Mouse (Mus musculus) MEL (cell line): ENCODE data around the gene Rnd2. TPM values are rescaled to one million over a fixed set of nuclear protein-coding genes. Genes with fewer than 3 reads are reported as not detected.

Source experiments
- DNase-seq: peaks from one replicate; pipeline ENCODE4 v3.0.0; 2011; ENCODE audit warnings: low read depth, low spot score
- H3K27ac ChIP-seq: 2 replicates; pipeline ENCODE4 v1.5.1; 2012; ENCODE audit warnings: low read depth, mild to moderate bottlenecking, control low read depth, low read length, moderate library complexity; ENCODE audit not compliant: control insufficient read depth
- H3K27me3 ChIP-seq, 2 experiments: fragments of 150-350 bp in 1 of 2; sonication (generic) in 1 of 2; 2 replicates each; pipeline ENCODE4 v1.6.1; 2012; ENCODE audit warnings: low read length in 2 of 2, mild to moderate bottlenecking in 2 of 2, improper control_type of control experiment in 1 of 2, moderate library complexity in 1 of 2; ENCODE audit not compliant: insufficient read depth in 2 of 2, control insufficient read depth in 1 of 2
- H3K36me3 ChIP-seq, 2 experiments: 2 replicates each; pipeline ENCODE4 v1.6.1; 2012 to 2014; ENCODE audit warnings: low read length in 2 of 2, improper control_type of control experiment in 1 of 2, inconsistent platforms in 1 of 2, mild to moderate bottlenecking in 1 of 2; ENCODE audit not compliant: insufficient read depth in 2 of 2, control insufficient read depth in 1 of 2
- H3K4me1 ChIP-seq, 2 experiments: fragments of 150-350 bp in 1 of 2; sonication (generic) in 1 of 2; 2 replicates each; pipeline ENCODE4 v1.6.1; 2012; ENCODE audit warnings: low read length in 2 of 2, improper control_type of control experiment in 1 of 2, mild to moderate bottlenecking in 1 of 2; ENCODE audit not compliant: insufficient read depth in 2 of 2, control insufficient read depth in 1 of 2
- H3K4me3 ChIP-seq, 2 experiments: fragments of 150-350 bp in 1 of 2; sonication (generic) in 1 of 2; 2 replicates each; pipeline ENCODE4 v1.5.1; 2012; ENCODE audit warnings: low read depth in 2 of 2, low read length in 2 of 2, mild to moderate bottlenecking in 2 of 2, moderate library complexity in 2 of 2, control low read depth in 1 of 2, improper control_type of control experiment in 1 of 2; ENCODE audit not compliant: control insufficient read depth in 1 of 2, insufficient read depth in 1 of 2
- H3K79me2 ChIP-seq: 2 replicates; pipeline ENCODE4 v1.6.1; 2012; ENCODE audit warnings: mild to moderate bottlenecking, low read length, moderate library complexity; ENCODE audit not compliant: control insufficient read depth, poor library complexity, insufficient read depth
- H3K9ac ChIP-seq: 2 replicates; pipeline ENCODE4 v1.6.1; 2012; ENCODE audit warnings: low read depth, mild to moderate bottlenecking, control low read depth, low read length, moderate library complexity; ENCODE audit not compliant: control insufficient read depth, poor library complexity, severe bottlenecking
- H3K9me3 ChIP-seq: fragments of 150-350 bp; sonication (generic); replicated peaks from 2 replicates; pipeline ENCODE4 v1.6.1; 2012; ENCODE audit warnings: mild to moderate bottlenecking, low read length, improper control_type of control experiment, moderate library complexity; ENCODE audit not compliant: insufficient read depth
- BHLHE40 ChIP-seq: IDR thresholded peaks from 2 replicates; pipeline ENCODE4 v1.6.1; 2012; ENCODE audit warnings: low read depth, mild to moderate bottlenecking, inconsistent platforms, low read length, improper control_type of control experiment, borderline replicate concordance
- CHD1 ChIP-seq: IDR thresholded peaks from 2 replicates; pipeline ENCODE4 v1.6.1; 2012; ENCODE audit warnings: low read depth, mild to moderate bottlenecking, inconsistent platforms, low read length, improper control_type of control experiment
- CHD2 ChIP-seq: IDR thresholded peaks from 2 replicates; pipeline ENCODE4 v1.6.1; 2011; ENCODE audit warnings: low read length, improper control_type of control experiment
- E2F4 ChIP-seq: IDR thresholded peaks from 2 replicates; pipeline ENCODE4 v1.6.1; 2011; ENCODE audit warnings: low read depth, low read length, improper control_type of control experiment, borderline replicate concordance
- ELF1 ChIP-seq: IDR thresholded peaks from 2 replicates; pipeline ENCODE4 v1.6.1; 2014; ENCODE audit warnings: low read depth, mild to moderate bottlenecking, inconsistent platforms, low read length, improper control_type of control experiment, moderate library complexity
- ETS1 ChIP-seq: IDR thresholded peaks from 2 replicates; pipeline ENCODE4 v1.6.1; 2012; ENCODE audit warnings: low read depth, mild to moderate bottlenecking, inconsistent platforms, low read length, improper control_type of control experiment, moderate library complexity
- GABPA ChIP-seq: IDR thresholded peaks from 2 replicates; pipeline ENCODE4 v1.6.1; 2012; ENCODE audit warnings: low read depth, mild to moderate bottlenecking, inconsistent platforms, low read length, improper control_type of control experiment, moderate library complexity
- JUND ChIP-seq: IDR thresholded peaks from 2 replicates; pipeline ENCODE4 v1.6.1; 2011; ENCODE audit warnings: low read depth, mild to moderate bottlenecking, improper control_type of control experiment, low read length
- MAFK ChIP-seq: IDR thresholded peaks from 2 replicates; pipeline ENCODE4 v1.6.1; 2011; ENCODE audit warnings: low read depth, mild to moderate bottlenecking, low read length, improper control_type of control experiment, borderline replicate concordance
- MAZ ChIP-seq: IDR thresholded peaks from 2 replicates; pipeline ENCODE4 v1.6.1; 2012; ENCODE audit warnings: low read depth, mild to moderate bottlenecking, inconsistent platforms, low read length, improper control_type of control experiment
- MYB ChIP-seq: IDR thresholded peaks from 2 replicates; pipeline ENCODE4 v1.6.1; 2011; ENCODE audit warnings: mild to moderate bottlenecking, low read depth, low read length, improper control_type of control experiment
- MYC ChIP-seq: IDR thresholded peaks from 2 replicates; pipeline ENCODE4 v1.6.1; 2011; ENCODE audit warnings: low read depth, mild to moderate bottlenecking, low read length, improper control_type of control experiment, moderate library complexity
- POLR2A ChIP-seq, 2 experiments: IDR thresholded peaks; 2 replicates each; pipeline ENCODE4 v1.6.1; 2011 to 2012; ENCODE audit warnings: low read length in 2 of 2, mild to moderate bottlenecking in 2 of 2, control low read depth in 1 of 2, improper control_type of control experiment in 1 of 2, low read depth in 1 of 2, moderate library complexity in 1 of 2; ENCODE audit not compliant: control insufficient read depth in 1 of 2, insufficient read depth in 1 of 2, poor library complexity in 1 of 2
- POLR2AphosphoS2 ChIP-seq: IDR thresholded peaks from 2 replicates; pipeline ENCODE4 v1.6.1; 2011; ENCODE audit warnings: low read length, improper control_type of control experiment
- POLR2AphosphoS5 ChIP-seq: IDR thresholded peaks from 2 replicates; pipeline ENCODE4 v1.6.1; 2012; ENCODE audit warnings: low read depth, borderline replicate concordance, mild to moderate bottlenecking, inconsistent platforms, low read length, moderate library complexity, mixed read lengths
- RAD21 ChIP-seq: IDR thresholded peaks from 2 replicates; pipeline ENCODE4 v1.6.1; 2011; ENCODE audit warnings: mild to moderate bottlenecking, low read depth, low read length, improper control_type of control experiment
- SMC3 ChIP-seq: IDR thresholded peaks from 2 replicates; pipeline ENCODE4 v1.6.1; 2011; ENCODE audit warnings: low read depth, low read length, improper control_type of control experiment
- USF1 ChIP-seq: IDR thresholded peaks from 2 replicates; pipeline ENCODE4 v1.6.1; 2014; ENCODE audit warnings: low read depth, mild to moderate bottlenecking, inconsistent platforms, low read length, improper control_type of control experiment, moderate library complexity
- ZC3H11A ChIP-seq: IDR thresholded peaks from 2 replicates; pipeline ENCODE4 v1.6.1; 2012; ENCODE audit warnings: low read depth, mild to moderate bottlenecking, inconsistent platforms, low read length, improper control_type of control experiment
- ZMIZ1 ChIP-seq: IDR thresholded peaks from 2 replicates; pipeline ENCODE4 v1.6.1; 2012; ENCODE audit warnings: low read depth, mild to moderate bottlenecking, inconsistent platforms, low read length, improper control_type of control experiment, moderate library complexity
- polyA plus RNA-seq, 2 experiments: library from polyadenylated mRNA; stranded (reverse) in 1 of 2; unstranded in 1 of 2; fragments of >175 nt in 1 of 2; fragments of >200 nt in 1 of 2; gene quantifications; 2 replicates each; pipeline versions ENCODE4 v1.2.1 to v1.2.4; 2012; ENCODE audit warnings: low replicate concordance in 2 of 2, low read depth in 1 of 2; ENCODE audit not compliant: insufficient read length in 2 of 2, insufficient read depth in 1 of 2, missing spikeins in 1 of 2
- total RNA-seq: library from RNA; depleted of rRNA; stranded (reverse); fragments of 300-350 nt; gene quantifications from 2 replicates; pipeline ENCODE4 v1.2.3, GENCODE M21; 2012

The Rnd2 gene
- total and polyA plus RNA-seq, 3 experiments: 4.2 to 18.6 TPM; not detected in 1

- Histone ChIP-seq H3K36me3 (peaks cover 2 to 7% of the 10 kb centered on the region in 2 experiments), H3K4me3 (no peak overlapping the region), H3K27me3 (no peaks in the 10 kb centered on the region), H3K27ac (no peak overlapping the region), H3K4me1 (peaks cover 3 to 8% of the 10 kb centered on the region in 2 experiments; a peak in 3 of 4 replicates), H3K9ac (no peak overlapping the region), H3K9me3 (no peaks in the 10 kb centered on the region), H3K79me2 (no peaks in the 10 kb centered on the region)
- no peak for TF ChIP-seq MAFK
- no peak for TF ChIP-seq E2F4
- TF ChIP-seq CHD1: no peak
- no peak for TF ChIP-seq JUND
- TF ChIP-seq ETS1: no peak
- TF ChIP-seq POLR2AphosphoS5: no peak
- TF ChIP-seq USF1: no peak
- no peak for TF ChIP-seq ZMIZ1
- no peak for TF ChIP-seq MYC
- no peak for TF ChIP-seq RAD21
- TF ChIP-seq POLR2A (IDR thresholded peaks at IDR 0.05; ENCODE audit: control insufficient read depth in 1 of 2, insufficient read depth in 1 of 2, low read depth in 1 of 2, low read length in 2 of 2, poor library complexity in 1 of 2): no peak; a peak in 1 of 4 replicates
- DNase-seq: no peak
Observed at GRCm38 (mm10) chr11:101457631-101458030, 7.2 kb upstream of the Rnd2 start.

- Histone ChIP-seq H3K36me3 (peaks cover 2 to 8% of the 10 kb centered on the region in 2 experiments), H3K79me2 (no peaks in the 10 kb centered on the region), H3K9ac (no peak overlapping the region)
- no peak for DNase-seq
- TF ChIP-seq MAZ: no peak
- TF ChIP-seq SMC3: no peak
- no peak for TF ChIP-seq BHLHE40
- TF ChIP-seq GABPA: no peak
- TF ChIP-seq ZMIZ1: 0 out of 2 replicates have a peak, but pooled peaks have one; percentile 4
- TF ChIP-seq ELF1: no peak
- no peak for TF ChIP-seq MYB
- no peak for TF ChIP-seq ZC3H11A
- TF ChIP-seq CHD2: no peak
- no peak for TF ChIP-seq CHD1
- TF ChIP-seq POLR2AphosphoS2: peak; percentile 58; the same call in 1 of the 2 replicates
- no peak for TF ChIP-seq POLR2A (IDR thresholded peaks at IDR 0.05; ENCODE audit: control insufficient read depth in 1 of 2, insufficient read depth in 1 of 2, low read depth in 1 of 2, low read length in 2 of 2, poor library complexity in 1 of 2)
- TF ChIP-seq, all 39 proteins: peak for 2
- Histone ChIP-seq H3K9me3 (no peaks in the 10 kb centered on the region), H3K4me3 (no peak overlapping the region), H3K27ac (no peak overlapping the region), H3K4me1 (peaks cover 6 to 8% of the 10 kb centered on the region in 2 experiments; a peak in 3 of 4 replicates), H3K27me3 (no peaks in the 10 kb centered on the region)
Observed at GRCm38 (mm10) chr11:101458217-101458616, 6.6 kb upstream of the Rnd2 start.
